Mouse (Mus musculus) frontal cortex, adult (tissue): ENCODE results near the gene Gnb4.

Experiments used
- ATAC-seq: cut with Nextera tagmentation; 2 replicates; pipeline ENCODE4 v1.9.2; 2017; ENCODE audit warnings: mild to moderate bottlenecking, moderate library complexity, mixed read lengths; ENCODE audit not compliant: low TSS enrichment

Gene Gnb4

GRCm38 (mm10) chr3:32614786-32615185 is 1.6 kb downstream of the Gnb4 start:
- ATAC-seq: no peak

GRCm38 (mm10) chr3:32611606-32612170 is 4.7 kb downstream of the Gnb4 start:
- ATAC-seq: no peak

GRCm38 (mm10) chr3:32610560-32610959 is 5.8 kb downstream of the Gnb4 start:
- peak; percentile 89 for ATAC-seq

GRCm38 (mm10) chr3:32609233-32609632 is 7.2 kb downstream of the Gnb4 start:
- ATAC-seq: no peak

GRCm38 (mm10) chr3:32601055-32601454 is 15.3 kb downstream of the Gnb4 start:
- ATAC-seq: peak; percentile 85

- no peak for ATAC-seq
Observed at GRCm38 (mm10) chr3:32599328-32599727, 17.1 kb downstream of the Gnb4 start.

- ATAC-seq: no peak
Observed at GRCm38 (mm10) chr3:32595080-32595479, 21.3 kb downstream of the Gnb4 start.

GRCm38 (mm10) chr3:32586274-32586673 is 30.1 kb downstream of the Gnb4 start:
- ATAC-seq: no peak

DNA sequence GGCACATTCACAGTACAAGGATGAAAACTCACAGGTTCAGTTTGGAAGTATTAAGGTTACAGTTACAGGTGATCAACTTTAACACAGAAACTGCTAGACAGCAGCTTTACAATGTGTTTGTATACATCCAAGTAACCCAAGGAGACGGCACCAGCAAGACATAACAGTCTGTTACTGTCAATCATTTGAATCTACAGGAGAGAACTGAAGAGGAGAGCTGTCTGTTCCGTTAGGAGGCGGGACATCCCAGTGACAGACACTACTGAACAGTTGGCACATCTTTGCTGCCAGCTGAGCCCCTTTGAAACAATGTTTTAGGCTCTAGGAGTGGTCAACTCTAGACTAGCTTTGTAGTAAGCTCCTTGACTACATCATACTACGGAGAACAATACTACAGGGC is 32.9 kb downstream of the Gnb4 start:
- ATAC-seq: no peak

DNA sequence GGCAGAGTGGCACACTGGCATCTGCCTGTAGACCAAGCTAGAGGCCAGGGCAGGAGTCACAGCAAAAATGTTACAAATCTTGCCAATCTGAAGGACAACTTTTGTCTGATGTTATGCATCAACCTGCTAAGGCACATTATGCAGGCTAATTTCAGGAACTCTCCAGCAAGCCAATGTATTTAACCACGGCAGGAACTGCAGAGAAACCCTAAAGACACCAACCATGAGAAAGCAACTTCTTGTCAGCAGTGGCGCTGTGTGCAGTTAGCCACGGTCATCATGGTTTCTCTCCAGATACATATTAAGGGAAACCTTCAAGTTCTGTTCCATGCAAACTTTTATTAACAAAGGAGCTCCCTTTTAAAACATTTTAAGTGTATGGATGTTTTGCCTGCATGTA is 34.5 kb downstream of the Gnb4 start:
- ATAC-seq: no peak

DNA sequence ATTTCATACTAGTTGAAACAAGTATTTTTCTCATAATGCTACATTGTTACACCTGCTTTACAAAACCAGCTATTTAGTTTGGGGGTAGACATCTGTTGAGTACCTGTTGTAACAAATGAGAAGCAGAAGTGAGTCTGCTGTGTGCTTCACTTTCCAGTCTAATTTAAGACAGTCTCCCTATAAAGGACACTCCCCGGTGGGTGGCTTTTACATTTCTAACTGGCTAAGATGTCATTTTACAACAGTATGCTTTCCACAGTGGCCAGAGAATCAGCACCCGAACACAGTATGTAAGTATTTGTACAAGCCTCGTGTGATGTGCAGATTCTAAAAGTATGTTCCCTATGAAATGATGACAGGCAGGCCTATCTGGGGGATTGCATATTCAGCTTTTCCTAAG is 35.6 kb downstream of the Gnb4 start:
- peak; percentile 60 for ATAC-seq

- ATAC-seq: no peak
Observed at GRCm38 (mm10) chr3:32578772-32579171, 37.6 kb downstream of the Gnb4 start.

GRCm38 (mm10) chr3:32575151-32575550 is 41.2 kb downstream of the Gnb4 start:
- no peak for ATAC-seq

- ATAC-seq: no peak
Observed at GRCm38 (mm10) chr3:32573881-32574280, 42.5 kb downstream of the Gnb4 start.

- ATAC-seq: no peak
Observed at GRCm38 (mm10) chr3:32573086-32573485, 43.3 kb downstream of the Gnb4 start.

DNA sequence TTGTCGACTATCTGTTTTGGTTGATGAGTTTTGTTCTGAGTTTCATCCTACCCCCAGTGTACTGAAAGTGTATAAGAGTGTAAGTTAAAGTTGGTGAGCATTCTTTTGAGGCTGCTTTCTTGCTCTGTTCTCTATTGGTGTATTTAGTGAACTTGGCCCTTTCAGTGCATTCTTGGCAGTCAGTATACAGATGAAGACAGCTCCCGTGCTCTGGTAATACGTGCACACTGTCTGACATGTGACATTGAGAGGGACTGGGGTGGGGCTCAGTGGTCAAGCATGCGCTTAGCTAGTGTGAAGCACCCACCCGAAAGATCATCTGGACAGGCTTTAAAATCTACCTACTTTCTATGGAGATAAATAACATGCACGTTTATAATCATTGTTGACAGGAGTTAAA is 53.0 kb downstream of the Gnb4 start:
- ATAC-seq: no peak

GRCm38 (mm10) chr3:32553061-32553460 is 63.3 kb downstream of the Gnb4 start:
- ATAC-seq: 0 out of 2 replicates have a peak, but pooled peaks have one; percentile 57

- no peak for ATAC-seq
Observed at GRCm38 (mm10) chr3:32538091-32538490, 78.3 kb downstream of the Gnb4 start.

DNA sequence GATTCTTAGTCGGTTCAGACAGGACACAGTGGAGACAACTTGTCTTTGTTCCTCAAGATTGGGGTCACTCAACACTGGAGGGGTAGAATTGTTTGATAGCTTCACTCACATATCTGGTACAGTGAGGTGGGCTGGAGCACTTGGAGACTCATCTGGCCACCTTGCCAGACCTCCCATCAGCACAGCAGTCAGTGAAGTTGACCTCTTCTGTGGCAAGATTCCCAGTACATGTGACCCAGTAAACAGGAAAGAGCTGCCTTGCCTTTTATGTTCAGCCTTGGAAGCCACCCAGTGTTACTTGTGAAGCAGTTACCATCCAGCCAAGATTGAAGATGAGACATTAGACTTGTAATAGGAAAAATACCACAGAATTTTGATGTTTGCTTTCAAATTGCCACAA is 78.8 kb downstream of the Gnb4 start:
- peak; percentile 65 for ATAC-seq

GRCm38 (mm10) chr3:32535692-32536091 is 80.7 kb downstream of the Gnb4 start:
- no peak for ATAC-seq
